Mouse (Mus musculus) megakaryocyte, adult 5-6 weeks (primary cell): ENCODE results near the gene Slc2a5. TPM values are rescaled to one million over a fixed set of nuclear protein-coding genes. Genes with fewer than 3 reads are reported as not detected.
A peak's percentile ranks its signal among the peaks of the same experiment; 100 is the strongest.

ENCODE experiments used
- ATAC-seq: 2 replicates; pipeline ENCODE4 v1.8.0; 2016; ENCODE audit warnings: mild to moderate bottlenecking, inconsistent platforms; ENCODE audit not compliant: poor library complexity, severe bottlenecking
- total RNA-seq, 2 experiments: library from RNA; stranded (forward) in 1 of 2; stranded (reverse) in 1 of 2; fragments of 153-499, 151-499 nt in 1 of 2; fragments of 221-1000, 200-1000 nt in 1 of 2; gene quantifications; 2 replicates each; pipeline versions ENCODE4 v1.2.3 to v1.2.4; 2015 to 2017

Slc2a5 gene
- total RNA-seq, 2 experiments from 2014 or later, result 0.11 TPM; not detected in 1

GRCm38 (mm10) chr4:150138084-150138543 lies 19.0 kb downstream of the Slc2a5 start:
- peak; percentile 50 for ATAC-seq

GRCm38 (mm10) chr4:150139090-150139489 lies 20.0 kb downstream of the Slc2a5 start:
- no peak for ATAC-seq

- no peak for ATAC-seq
These were observed 21.3 kb downstream of the Slc2a5 start for GRCm38 (mm10) chr4:150140346-150140745.

GRCm38 (mm10) chr4:150144242-150144641 lies 25.2 kb downstream of the Slc2a5 start:
- no peak for ATAC-seq

- ATAC-seq, result no peak
These were observed 27.2 kb downstream of the Slc2a5 start for GRCm38 (mm10) chr4:150146286-150146685.

- ATAC-seq, result no peak
These were observed 32.0 kb downstream of the Slc2a5 start for GRCm38 (mm10) chr4:150151045-150151444.

- ATAC-seq, result no peak
These were observed 33.4 kb downstream of the Slc2a5 start for GRCm38 (mm10) chr4:150152483-150152882.

GRCm38 (mm10) chr4:150155301-150155700 lies 36.2 kb downstream of the Slc2a5 start:
- ATAC-seq, result no peak

- ATAC-seq, result peak; percentile 52
These were observed 36.6 kb downstream of the Slc2a5 start for GRCm38 (mm10) chr4:150155731-150156130.

GRCm38 (mm10) chr4:150157348-150157882 lies 38.3 kb downstream of the Slc2a5 start:
- no peak for ATAC-seq

- no peak for ATAC-seq
These were observed 40.4 kb downstream of the Slc2a5 start for GRCm38 (mm10) chr4:150159458-150159857.

- ATAC-seq, result 0 out of 2 replicates have a peak, but pooled peaks have one; percentile 33
These were observed 43.6 kb downstream of the Slc2a5 start for GRCm38 (mm10) chr4:150162561-150163169.

- ATAC-seq, result no peak
These were observed 45.8 kb downstream of the Slc2a5 start for GRCm38 (mm10) chr4:150164875-150165274.

GRCm38 (mm10) chr4:150168406-150168805 lies 49.3 kb downstream of the Slc2a5 start:
- ATAC-seq, result no peak

GRCm38 (mm10) chr4:150172107-150172506 lies 53.0 kb downstream of the Slc2a5 start:
- ATAC-seq, result no peak

GRCm38 (mm10) chr4:150173281-150173680 lies 54.2 kb downstream of the Slc2a5 start:
- ATAC-seq, result peak; percentile 56

- ATAC-seq, result no peak
These were observed 54.9 kb downstream of the Slc2a5 start for GRCm38 (mm10) chr4:150174027-150174426.

GRCm38 (mm10) chr4:150176535-150176934 lies 57.5 kb downstream of the Slc2a5 start:
- ATAC-seq, result peak; percentile 96

GRCm38 (mm10) chr4:150177122-150177521 lies 58.0 kb downstream of the Slc2a5 start:
- ATAC-seq, result no peak

GRCm38 (mm10) chr4:150178131-150178530 lies 59.0 kb downstream of the Slc2a5 start:
- no peak for ATAC-seq

GRCm38 (mm10) chr4:150181304-150181703 lies 62.2 kb downstream of the Slc2a5 start:
- no peak for ATAC-seq

GRCm38 (mm10) chr4:150188236-150188635 lies 69.2 kb downstream of the Slc2a5 start:
- no peak for ATAC-seq

- no peak for ATAC-seq
These were observed 73.1 kb downstream of the Slc2a5 start for GRCm38 (mm10) chr4:150192199-150192598.
